Mouse (Mus musculus) heart, postnatal 25 days (tissue): ENCODE measurements at regions not wholly inside any gene's neighbourhood (a gene's known extent, or its start where the extent isn't known, plus 50 kb on each side); places are given as distances from the start of the nearest gene placed in this dataset.

Experiments used
- DNase-seq: peaks from one replicate; pipeline ENCODE4 v3.0.0; 2022; ENCODE audit warnings: low spot score
- intact Hi-C: fragments of 180-260 bp; cut with DNase I; formaldehyde crosslinking; loops from one replicate; pipeline ENCODE4 v1.15.1; 2025

DNA sequence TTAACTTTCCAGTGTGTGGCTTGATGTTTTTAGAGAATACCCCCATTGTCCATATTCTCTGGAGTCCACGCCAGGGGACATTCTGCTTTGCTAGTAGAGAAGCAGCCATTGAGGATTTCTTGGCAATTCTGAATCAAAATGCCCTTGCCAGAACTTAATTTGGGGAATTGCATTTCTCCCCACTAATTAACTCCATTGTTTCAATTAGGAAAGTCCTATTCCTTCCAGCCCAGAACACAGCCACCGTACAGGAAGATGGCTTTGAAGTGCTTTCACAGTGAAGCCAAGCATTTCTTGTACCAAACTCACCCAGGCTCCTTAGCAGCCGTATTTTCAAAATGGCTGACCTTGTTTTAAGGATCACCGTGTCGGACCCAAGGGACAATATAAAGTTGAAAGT is 399.4 kb downstream of the Vps13c start:
- intact Hi-C loops = no loop called here
- no peak for DNase-seq

DNA sequence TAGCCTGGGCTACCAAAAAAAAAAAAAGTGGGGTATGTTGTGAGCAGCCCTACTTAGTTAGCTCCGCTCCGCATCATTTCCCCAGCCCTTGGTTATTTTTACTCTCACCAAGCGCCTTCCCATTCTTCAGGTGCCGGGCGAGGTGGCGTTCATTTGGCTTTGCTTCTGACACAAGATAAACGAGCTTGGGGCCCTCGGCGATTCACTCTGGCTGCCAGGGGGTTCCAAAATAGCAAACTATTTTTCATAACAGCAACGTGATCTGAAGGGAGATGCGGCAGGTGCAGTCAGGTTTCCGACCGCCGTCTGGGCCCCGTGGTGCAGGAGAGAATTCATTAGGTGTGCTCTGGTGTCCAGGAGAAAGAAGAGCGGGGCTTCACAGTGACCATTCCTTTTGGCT is 403.6 kb upstream of the Rora start:
- intact Hi-C loops = loop anchor here (5.0 kb wide), 1 partner anchor 233 kb away; no protein-coding TSS in a partner anchor
- DNase-seq = no peak

DNA sequence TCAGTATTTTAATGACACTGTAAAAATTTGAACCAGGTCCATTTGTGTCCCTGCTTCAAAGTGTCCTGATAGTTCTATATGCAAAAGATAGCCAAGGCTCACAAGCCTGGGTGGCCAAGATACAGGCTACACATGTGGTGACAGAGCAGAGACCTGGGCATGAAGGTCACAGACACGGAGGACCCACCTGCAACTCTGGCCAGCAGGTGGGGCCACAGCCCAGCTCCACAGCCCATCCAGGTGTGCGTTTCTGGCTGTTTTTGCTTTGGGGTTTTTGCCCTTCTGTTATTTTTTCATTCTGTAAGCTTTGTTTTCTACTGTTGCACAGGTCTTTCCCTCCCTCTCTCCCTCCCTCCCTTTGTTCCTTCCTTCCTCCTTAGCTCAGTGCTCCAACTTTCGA is 399.4 kb upstream of the Rora start:
- no peak for DNase-seq
- intact Hi-C loops = loop anchor here (2.0 to 5.0 kb wide), 2 partner anchors 237 to 463 kb away; no protein-coding TSS in a partner anchor

DNA sequence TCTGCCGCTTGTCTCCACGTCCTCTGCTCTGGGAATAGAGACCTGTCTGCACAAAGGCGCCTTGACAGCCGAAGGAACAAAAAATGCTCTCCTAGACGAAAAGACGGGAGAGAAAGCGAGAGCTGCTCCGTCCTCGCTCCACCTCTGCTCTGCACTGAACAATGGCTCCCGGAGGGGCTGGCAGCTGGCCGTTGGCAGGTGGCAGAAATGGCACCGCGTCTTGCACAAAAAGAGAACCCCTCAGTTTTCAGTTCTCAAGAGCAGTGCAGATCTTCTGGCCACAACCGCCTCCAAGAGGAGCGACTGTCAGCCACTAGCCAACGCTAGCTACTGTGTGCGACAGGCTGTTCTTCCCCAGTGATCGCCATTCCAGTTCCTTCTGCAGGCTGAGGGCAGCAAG is 385.0 kb upstream of the Rora start:
- no peak for DNase-seq
- intact Hi-C loops = no loop called here

DNA sequence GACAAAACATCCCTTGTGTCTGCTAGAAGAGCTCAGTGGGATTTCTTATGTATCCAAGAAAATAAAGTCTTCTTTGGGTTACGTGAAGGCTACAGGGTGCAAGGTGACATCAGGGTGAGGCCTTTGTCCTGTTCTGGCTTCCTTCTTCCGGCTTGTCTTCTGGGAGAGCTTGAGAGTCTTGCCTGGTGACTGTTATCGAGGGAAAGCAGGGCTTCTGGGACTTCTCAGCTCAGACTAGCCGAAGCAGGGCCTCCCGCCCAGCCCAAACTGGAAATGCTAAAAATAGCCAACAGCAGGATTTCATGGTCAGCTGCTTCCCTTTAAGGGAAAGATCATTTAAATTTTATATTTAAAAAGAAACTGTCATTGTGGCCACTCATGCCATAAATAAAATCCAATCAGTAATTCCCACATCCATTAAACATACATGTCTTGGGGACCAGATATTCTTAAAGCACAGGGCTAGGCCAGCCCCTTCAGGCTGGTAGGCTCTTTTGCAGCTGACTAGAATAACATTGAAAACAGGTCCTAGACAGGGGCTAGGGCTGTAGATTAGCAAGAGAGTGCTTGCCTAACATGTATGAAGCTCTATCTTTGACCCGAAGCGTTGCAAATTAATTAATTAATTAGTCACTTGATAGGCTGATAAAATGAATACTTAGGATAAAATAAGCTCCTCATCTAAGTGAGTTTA is 351.2 kb upstream of the Rora start:
- intact Hi-C loops = loop anchor here (5.0 kb wide), 1 partner anchor 55 kb away; no protein-coding TSS in a partner anchor
- peak; percentile 42 for DNase-seq

DNA sequence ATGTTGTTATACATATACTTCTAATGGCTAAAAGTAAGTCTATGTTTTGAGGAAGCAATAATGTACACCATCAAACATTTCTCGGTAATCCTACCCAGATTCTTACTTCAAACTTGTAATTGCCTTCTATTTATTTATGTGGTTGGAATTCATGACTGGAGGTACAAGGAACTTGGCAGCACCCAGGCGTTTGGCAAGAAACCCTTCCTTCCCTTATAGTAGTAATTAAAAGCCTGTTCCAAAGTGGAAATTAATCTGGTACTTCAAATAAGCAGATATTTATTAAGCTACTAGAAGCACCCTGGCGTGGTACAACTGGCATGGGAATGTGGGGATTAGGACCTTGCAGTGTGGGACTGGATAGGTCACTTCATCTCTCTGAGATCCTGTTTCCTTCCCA is 322.9 kb upstream of the Rora start:
- no peak for DNase-seq
- intact Hi-C loops = no loop called here

DNA sequence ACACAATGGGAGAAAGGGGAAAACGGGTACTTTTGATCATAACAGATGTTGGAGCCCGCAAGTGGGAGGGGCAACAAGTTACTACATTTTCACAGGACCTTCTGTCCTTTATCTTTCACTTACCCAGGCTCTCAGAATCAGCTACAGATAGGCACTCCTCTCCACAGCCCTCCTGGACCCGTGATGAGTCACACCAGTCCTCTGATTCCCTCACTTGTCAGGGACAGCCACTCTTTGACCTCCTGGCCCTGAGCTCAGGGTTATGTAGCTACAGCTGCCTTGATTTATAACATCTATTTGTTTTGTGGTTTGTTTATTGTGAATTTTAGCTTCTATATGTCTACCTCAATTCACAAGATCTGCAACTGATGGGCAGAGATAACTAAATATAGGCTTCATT is 312.7 kb upstream of the Rora start:
- intact Hi-C loops = no loop called here
- no peak for DNase-seq

DNA sequence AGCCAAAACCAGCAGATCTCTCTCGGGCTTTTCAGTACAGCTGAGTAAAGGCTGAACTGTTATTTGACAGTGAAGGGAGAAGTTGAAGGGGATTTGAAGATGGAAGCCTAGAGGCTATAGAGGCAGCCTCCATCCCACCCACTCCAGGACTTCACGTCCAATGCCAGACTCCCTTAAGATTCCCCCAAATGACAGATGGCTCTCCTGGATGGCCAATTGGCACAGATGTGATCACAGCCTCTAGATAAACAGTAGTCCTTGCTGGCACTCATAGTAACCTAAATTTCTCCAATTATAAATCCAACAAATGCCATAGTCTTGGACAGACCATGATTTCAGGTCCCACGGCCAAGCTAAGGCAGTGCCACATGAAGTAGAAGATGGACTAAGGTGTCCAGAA is 312.1 kb upstream of the Rora start:
- intact Hi-C loops = no loop called here
- DNase-seq = no peak

DNA sequence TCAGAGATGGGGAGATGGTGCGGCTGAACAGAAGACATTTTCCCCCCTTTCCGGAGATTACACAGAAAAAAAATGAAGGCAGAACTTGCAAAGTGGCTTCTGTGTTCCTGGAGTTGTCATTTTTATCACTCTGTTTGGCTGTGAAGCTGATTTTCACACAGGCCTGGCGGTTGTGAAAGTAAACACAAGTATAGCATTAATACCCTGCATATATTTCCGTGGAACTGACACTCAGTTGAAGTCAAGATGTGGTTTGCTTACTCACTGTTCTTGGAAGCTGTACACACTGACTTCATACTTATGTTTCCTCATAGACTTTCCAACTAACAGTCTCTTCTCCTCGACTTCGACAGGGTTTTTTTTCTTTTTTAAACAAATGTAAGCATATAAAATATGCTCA is 306.2 kb upstream of the Rora start:
- DNase-seq = no peak
- intact Hi-C loops = no loop called here

DNA sequence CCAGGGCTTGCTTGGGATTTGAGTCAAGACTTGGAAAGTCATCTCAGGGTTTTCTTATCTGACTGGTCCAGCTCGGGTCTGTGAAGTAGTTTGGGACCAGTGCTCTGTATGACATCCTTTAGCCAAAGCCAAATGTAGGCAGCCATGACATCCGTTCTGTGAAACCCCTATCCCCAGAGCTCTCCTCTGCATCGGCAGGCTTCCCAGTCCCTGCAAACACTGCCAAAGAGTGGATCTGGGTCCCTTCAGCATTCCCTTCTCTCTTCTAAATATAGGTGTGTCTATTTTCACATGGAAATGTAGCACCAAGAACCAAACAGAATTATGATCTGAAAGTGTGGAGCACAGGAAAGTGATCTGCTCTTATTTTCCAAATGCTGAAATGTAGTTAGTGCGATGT is 302.1 kb upstream of the Rora start:
- no peak for DNase-seq
- intact Hi-C loops = no loop called here

DNA sequence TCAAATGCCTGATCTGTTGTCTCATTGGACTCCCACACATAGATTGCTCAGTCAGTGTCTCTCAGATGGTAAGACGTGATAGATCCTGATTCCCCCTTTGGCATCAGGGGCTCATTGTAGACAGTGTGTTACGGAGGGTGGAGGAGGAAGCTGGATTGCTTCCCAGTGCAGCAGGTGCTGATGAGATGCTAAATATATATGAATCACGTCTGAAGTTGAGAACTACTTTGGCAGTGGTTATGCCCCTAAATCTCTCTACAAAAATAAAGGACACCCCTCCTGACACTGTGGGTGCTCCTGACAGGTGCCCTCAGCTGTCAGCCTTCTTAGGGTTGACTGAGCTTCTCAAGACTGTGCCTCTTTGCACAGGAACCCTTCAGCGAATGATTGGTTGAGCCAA is 299.1 kb upstream of the Rora start:
- intact Hi-C loops = no loop called here
- DNase-seq = no peak

DNA sequence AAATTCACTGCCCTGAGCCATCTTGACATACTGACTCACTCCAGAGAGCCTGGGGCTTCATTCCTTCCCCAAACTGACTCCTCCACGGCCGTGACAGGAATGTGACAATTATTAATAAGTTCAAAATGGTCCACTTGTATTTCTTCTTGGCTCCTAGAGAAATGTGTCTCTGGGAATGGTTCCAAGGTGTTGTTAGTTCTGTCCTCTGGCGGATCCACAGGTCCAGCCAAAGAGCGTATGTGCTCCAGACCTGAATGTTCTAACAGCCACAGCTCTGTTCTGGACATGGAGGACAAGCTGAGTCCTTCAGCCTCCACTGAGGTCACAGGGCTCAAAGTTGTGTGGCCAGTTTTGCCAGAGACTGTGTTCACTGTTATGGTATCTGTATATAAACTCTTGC is 297.5 kb upstream of the Rora start:
- peak; percentile 21 for DNase-seq
- intact Hi-C loops = loop anchor here (2.0 to 5.0 kb wide), 2 partner anchors 47 to 54 kb away; no protein-coding TSS in a partner anchor

DNA sequence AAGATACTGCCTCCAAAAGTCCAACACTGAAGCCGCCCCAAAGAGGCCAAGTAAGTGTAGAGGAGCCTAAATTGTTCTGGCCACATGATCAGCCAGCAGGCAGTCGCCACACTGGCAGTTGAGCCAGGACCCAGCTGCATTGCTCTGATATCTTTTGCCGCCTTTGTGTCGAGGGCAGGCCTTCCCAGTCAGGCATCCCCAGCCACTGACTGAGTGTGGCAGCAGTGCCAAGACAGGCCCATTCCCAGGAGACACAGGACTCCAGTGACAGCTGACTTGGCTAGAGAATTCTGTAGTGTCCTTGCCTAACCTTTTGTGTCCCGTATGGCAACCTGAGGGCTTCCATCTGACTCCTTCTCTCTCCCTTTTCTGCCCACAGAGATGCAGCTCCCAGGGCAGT is 296.4 kb upstream of the Rora start:
- intact Hi-C loops = loop anchor here (2.0 to 5.0 kb wide), 2 partner anchors 46 to 55 kb away; no protein-coding TSS in a partner anchor
- peak; percentile 73 for DNase-seq

DNA sequence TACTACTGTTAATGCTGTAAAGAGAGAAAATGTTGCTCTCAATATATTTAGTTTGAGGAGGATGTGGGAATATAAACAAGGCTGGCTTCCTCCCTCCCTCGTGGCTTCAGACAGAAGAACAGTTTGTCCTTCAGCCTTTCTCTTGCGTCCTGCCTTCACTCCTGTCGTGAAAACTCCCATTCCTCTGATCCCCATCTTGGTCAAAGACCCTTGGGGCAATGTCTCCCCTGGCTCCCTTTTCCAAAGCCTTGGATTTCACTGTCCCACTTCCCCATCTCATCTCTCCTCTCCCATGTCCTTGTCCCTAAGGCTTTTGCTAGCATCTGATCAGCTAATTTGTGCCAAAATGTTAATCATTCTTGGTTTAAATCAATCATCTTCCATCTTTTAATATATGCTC is 286.6 kb upstream of the Rora start:
- intact Hi-C loops = no loop called here
- DNase-seq = no peak

DNA sequence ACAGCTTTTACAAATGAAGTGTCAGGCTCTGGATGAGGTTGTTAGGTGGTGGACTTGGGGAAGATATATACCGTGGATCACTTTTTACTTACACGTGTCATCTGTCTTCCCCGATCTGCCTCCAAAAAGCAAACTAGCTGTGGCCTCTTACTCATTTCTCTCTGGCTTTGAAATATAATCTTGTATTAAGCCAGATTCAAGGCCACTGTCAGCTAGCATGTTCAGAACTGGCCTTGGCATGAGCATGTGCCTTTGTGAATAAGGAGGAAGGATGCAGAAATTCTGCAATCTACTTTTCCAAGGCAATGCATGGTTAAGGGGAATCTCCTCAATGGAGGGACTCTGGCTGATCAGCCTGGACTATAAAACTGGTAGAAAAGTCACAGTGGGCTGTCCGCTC is 286.0 kb upstream of the Rora start:
- DNase-seq = no peak
- intact Hi-C loops = no loop called here

DNA sequence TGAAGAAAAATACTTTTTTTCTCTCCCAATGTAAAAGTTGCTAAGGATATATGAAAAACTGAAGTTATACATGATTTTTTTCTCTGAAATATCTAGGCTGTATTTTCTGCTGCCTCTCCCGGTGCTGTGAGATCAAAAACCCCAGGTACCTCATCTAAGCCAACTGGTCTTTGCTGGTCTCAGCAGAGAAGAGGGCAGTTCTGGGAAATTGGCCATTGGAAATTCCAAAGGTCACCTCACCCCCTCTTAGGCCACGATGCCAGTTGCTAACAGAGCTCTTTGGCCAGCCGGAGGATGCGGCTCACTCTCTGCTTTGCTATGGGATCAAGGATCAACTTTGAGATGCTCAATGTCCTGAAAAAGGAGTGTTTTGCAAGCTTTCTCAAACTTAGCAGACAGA is 280.9 kb upstream of the Rora start:
- no peak for DNase-seq
- intact Hi-C loops = no loop called here

DNA sequence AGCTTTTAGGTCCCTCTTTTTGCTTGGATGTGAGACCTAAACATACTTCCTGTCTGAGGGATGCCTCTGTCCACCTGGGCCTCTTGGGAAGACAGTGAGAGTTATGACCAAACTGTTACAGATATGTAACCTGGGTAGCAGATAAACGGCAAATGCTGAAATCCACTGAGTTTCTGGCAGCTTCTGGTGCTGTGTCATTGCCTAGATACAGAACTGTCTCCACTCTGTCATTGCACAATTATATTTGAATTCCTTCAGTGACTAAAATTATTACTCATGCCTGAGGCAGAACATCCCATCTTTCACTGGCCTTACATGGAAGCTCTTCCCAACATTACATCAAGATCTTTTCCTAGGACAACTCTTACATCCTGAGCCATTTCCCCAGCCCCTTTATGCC is 277.4 kb upstream of the Rora start:
- intact Hi-C loops = no loop called here
- DNase-seq = no peak

DNA sequence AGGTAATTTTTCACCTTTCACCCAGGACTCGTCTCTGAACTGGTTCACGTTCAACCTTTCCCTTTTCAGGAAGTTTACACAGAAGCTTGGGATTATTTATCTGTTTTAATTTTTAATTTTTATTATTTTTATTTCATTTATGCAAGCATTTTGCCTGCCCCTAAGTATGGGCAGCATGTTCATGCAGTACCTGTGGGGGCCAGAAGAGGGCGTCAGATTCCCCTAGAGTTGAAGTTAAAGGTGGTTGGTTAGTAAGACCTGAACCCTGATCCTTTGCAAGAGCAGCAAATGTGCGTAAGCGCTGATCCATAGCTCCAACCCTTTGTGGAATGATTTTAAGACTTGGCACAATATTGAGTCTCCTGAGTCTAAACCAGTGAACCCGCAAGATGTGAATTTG is 271.7 kb upstream of the Rora start:
- DNase-seq = no peak
- intact Hi-C loops = no loop called here

DNA sequence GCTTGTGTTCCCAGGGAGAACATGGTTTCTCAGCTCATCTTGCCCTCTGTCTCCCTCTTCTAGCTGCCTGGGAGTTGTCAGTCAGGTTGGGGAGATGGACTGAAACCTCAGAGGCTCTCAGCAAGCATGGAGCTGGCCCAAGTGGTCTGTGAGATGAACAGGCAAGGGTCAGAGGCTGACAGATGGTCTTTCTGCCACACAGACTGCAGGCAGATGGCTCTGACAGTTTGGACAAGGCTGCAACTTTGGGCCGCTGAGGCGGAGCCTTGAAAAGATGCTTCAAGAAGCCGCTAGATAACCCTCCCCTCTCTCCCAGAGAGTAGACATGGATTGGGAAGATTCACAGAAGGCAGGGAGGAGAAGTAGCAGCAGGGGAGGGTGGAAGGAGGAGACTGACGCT is 252.7 kb upstream of the Rora start:
- DNase-seq = no peak
- intact Hi-C loops = loop anchor here (10.0 kb wide), 1 partner anchor 314 kb away; no protein-coding TSS in a partner anchor

DNA sequence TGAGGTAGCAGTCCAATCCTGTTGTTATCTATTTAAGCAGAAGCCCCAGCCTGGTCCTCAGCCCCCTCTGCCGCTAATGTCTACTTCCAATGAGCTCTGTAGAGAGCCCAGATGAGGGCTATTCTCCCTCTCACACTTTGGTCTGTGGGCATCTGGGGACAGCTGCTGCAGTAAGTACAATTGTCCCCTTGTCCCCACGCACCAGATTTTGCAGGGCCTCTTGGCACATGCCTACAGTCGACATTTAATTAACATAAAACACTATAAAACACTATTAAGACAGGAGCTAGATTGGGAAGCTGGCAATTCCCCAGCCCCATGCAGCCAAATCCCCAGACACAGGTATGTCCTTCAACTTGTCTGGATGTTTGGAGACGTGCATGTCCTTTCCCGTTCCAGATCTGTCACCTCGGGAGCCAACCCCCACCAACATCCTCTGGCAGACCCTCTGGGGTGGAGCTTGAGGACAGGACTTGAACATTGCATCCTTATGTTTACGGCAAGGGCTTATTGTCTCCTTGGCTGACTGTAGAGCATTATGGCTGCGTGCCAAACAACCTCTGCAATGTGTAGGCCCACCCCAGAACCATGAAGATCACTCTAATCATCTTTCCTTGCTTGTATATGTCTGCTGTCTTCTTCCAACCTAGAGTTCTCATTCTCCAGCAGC is 251.3 kb upstream of the Rora start:
- DNase-seq = peak; percentile 17
- intact Hi-C loops = loop anchor here (2.0 to 10.0 kb wide), 2 partner anchors 46 to 312 kb away; no protein-coding TSS in a partner anchor

DNA sequence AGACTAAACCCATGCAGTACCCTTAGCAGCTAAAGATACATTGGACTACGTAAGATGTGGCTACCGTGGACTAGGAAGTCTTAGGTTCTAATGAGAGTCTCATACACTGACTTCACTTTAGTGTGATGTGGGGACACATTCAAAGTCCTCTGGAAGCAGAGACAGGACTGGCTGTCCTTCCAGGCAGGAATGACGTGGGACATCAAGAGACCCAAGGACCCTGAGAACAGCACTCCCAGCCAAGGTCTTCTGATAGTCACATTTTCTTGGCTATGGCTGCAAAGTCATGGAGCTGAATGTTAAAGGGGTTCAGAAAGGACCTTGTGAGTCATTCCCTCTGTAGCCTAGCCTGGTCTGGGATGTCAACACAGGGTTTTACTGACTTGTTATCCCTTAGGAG is 250.6 kb upstream of the Rora start:
- DNase-seq = peak; percentile 65
- intact Hi-C loops = loop anchor here (2.0 to 10.0 kb wide), 2 partner anchors 46 to 312 kb away; no protein-coding TSS in a partner anchor
